Mouse (Mus musculus) ES-E14 (cell line): ENCODE measurements around the gene Gm11020.

Experiments
- HCFC1 ChIP-seq: IDR thresholded peaks from 2 replicates; pipeline ENCODE4 v1.6.1; 2012; ENCODE audit warnings: low read length, inconsistent platforms, borderline replicate concordance; ENCODE audit not compliant: insufficient read depth
- ZNF384 ChIP-seq: IDR thresholded peaks from 2 replicates; pipeline ENCODE4 v1.6.1; 2012; ENCODE audit warnings: low read depth, low read length, inconsistent platforms

- TF ChIP-seq ZNF384, result no peak
- TF ChIP-seq HCFC1, result no peak
These were observed 11.6 kb downstream of the Gm11020 start for GRCm38 (mm10) chr8:104332665-104333631.
